Mouse (Mus musculus) cerebellum, adult 2 months (tissue): Measurements from ENCODE around the gene Ncbp3. TPM values are rescaled to one million over a fixed set of nuclear protein-coding genes. Genes with fewer than 3 reads are reported as not detected.
A peak's percentile ranks its signal among the peaks of the same experiment; 100 is the strongest.

Experiments
- DNase-seq, 2 experiments: peaks; one replicate each; pipeline ENCODE4 v3.0.0; 2021
- H3K27ac ChIP-seq: fragments of 200-500 bp; 2 replicates; pipeline ENCODE4 v1.5.1; 2012; ENCODE audit warnings: low read length, control low read depth, inconsistent platforms; ENCODE audit not compliant: insufficient read depth
- H3K27me3 ChIP-seq: fragments of 200-500 bp; 2 replicates; pipeline ENCODE4 v1.6.1; 2012; ENCODE audit warnings: inconsistent platforms, mild to moderate bottlenecking, low read length, moderate library complexity; ENCODE audit not compliant: control insufficient read depth, insufficient read depth
- H3K4me1 ChIP-seq: fragments of 200-500 bp; 2 replicates; pipeline ENCODE4 v1.6.1; 2011; ENCODE audit warnings: low read length; ENCODE audit not compliant: control insufficient read depth, insufficient read depth
- H3K4me3 ChIP-seq: fragments of 200-500 bp; replicated peaks from 2 replicates; pipeline ENCODE3; 2011; ENCODE audit warnings: mild to moderate bottlenecking, low read depth, low read length, control low read depth; ENCODE audit not compliant: insufficient read depth
- CTCF ChIP-seq: fragments of 200-500 bp; IDR thresholded peaks from 2 replicates; pipeline ENCODE4 v1.5.1; 2011; ENCODE audit warnings: low read depth, mild to moderate bottlenecking, control low read depth, low read length, moderate library complexity, borderline replicate concordance; ENCODE audit not compliant: insufficient read depth
- POLR2A ChIP-seq: fragments of 200-500 bp; IDR thresholded peaks from 2 replicates; pipeline ENCODE4 v1.6.1; 2011; ENCODE audit warnings: low read length, control low read depth, borderline replicate concordance; ENCODE audit not compliant: insufficient read depth
- WGBS: fragments of 180-500 bp; shearing (Covaris S2); methylation state at CpG from one replicate; pipeline ENCODE4 v1.1.7; 2018; 5-methylcytosine and 5-hydroxymethylcytosine counted together
- polyA plus RNA-seq: library from polyadenylated mRNA; depleted of rRNA; stranded (reverse); fragments of >200 nt; gene quantifications from 2 replicates; pipeline ENCODE4 v1.2.3, GENCODE M21; 2012; rRNA removed

Gene Ncbp3
- polyA plus RNA-seq, 1 experiment: 6.4 TPM

- 11% methylated on average over 11 of the region's 11 CpGs for WGBS
- TF ChIP-seq POLR2A (no peak), CTCF (no peak)
- DNase-seq: no peak
- H3K27me3 ChIP-seq: no peaks in the 10 kb centered on the region
- no peak overlapping the region for H3K27ac ChIP-seq
- H3K4me3 ChIP-seq: no peak overlapping the region
- no peaks in the 10 kb centered on the region for H3K4me1 ChIP-seq
These were observed 89.5 kb downstream of the Ncbp3 start for GRCm38 (mm10) chr11:73137116-73137515.

- Histone ChIP-seq H3K27me3 (no peaks in the 10 kb centered on the region), H3K27ac (no peak within 1 kb of the TSS)
- under 1% methylated on average over 84 of the region's 84 CpGs for WGBS
These were observed 90.3 kb downstream of the Ncbp3 start, which contains the start of gene Haspin for GRCm38 (mm10) chr11:73137591-73138501. Haspin (minus strand) TSS chr11:73138294.

More at GRCm38 (mm10) chr11:73137591-73138501, 90.3 kb downstream of the Ncbp3 start, which contains the start of gene Haspin:
- Histone ChIP-seq H3K4me1 (no peaks in the 10 kb centered on the region), H3K4me3 (peak within 1 kb of the TSS; percentile 54)
- peak; percentile 85 to 87 for DNase-seq
- TF ChIP-seq CTCF (peak; percentile 80), POLR2A (no peak)

Other genes starting within 250 kb of the Ncbp3 start
- gene Atp2a3, start 86.6 kb upstream of the Ncbp3 start, polyA plus RNA-seq: 104 and 125 TPM in 2 replicates
- 0.41 and 0.46 TPM in 2 replicates for gene P2rx1, start 48.7 kb upstream of the Ncbp3 start, polyA plus RNA-seq
- gene Camkk1, start 28.8 kb upstream of the Ncbp3 start, polyA plus RNA-seq: 68.8 and 70.8 TPM in 2 replicates
- 0.24 and 0.33 TPM in 2 replicates for gene Itgae, start 42.8 kb downstream of the Ncbp3 start, polyA plus RNA-seq
- 0.05 and 0.10 TPM in 2 replicates for gene Haspin, start 90.5 kb downstream of the Ncbp3 start, polyA plus RNA-seq
- gene P2rx5, start 112.6 kb downstream of the Ncbp3 start, polyA plus RNA-seq: 4.5 and 6.2 TPM in 2 replicates
- 78.7 and 80.6 TPM in 2 replicates for gene Emc6, start 129.3 kb downstream of the Ncbp3 start, polyA plus RNA-seq
- 15.9 and 16.5 TPM in 2 replicates for gene Tax1bp3, start 129.3 kb downstream of the Ncbp3 start, polyA plus RNA-seq
- gene Ctns, start 151.3 kb downstream of the Ncbp3 start, polyA plus RNA-seq: 26.6 and 26.9 TPM in 2 replicates
- gene Shpk, start 151.7 kb downstream of the Ncbp3 start, polyA plus RNA-seq: 4.1 and 4.5 TPM in 2 replicates
- 0.16 and 0.33 TPM in 2 replicates for gene Trpv1, start 186.5 kb downstream of the Ncbp3 start, polyA plus RNA-seq
- 0.19 and 0.46 TPM in 2 replicates for gene Trpv3, start 219.6 kb downstream of the Ncbp3 start, polyA plus RNA-seq